Mouse (Mus musculus) kidney, adult 8-10 months (tissue): ENCODE measurements around the gene Tepp.
A peak's percentile ranks its signal among the peaks of the same experiment; 100 is the strongest.

Experiments
- DNase-seq, 2 experiments: peaks; one replicate each; pipeline ENCODE4 v3.0.0; 2022

The Tepp gene

GRCm38 (mm10) chr8:95331720-95332436, 21.5 kb downstream of the Tepp start, which contains the start of the genes Zfp319 and Usb1:
TSS of gene Zfp319 (minus strand) at chr8:95331950.
TSS of gene Usb1 (plus strand) at chr8:95332284.
- DNase-seq: peak; percentile 93 to 95

- DNase-seq: peak in 1 of 2 experiments; percentile 47
These were observed 22.3 kb downstream of the Tepp start for GRCm38 (mm10) chr8:95332437-95333199.

- DNase-seq: no peak
These were observed 25.3 kb downstream of the Tepp start for GRCm38 (mm10) chr8:95335706-95336105.

- no peak for DNase-seq
These were observed 26.0 kb downstream of the Tepp start for GRCm38 (mm10) chr8:95336363-95336762.

- DNase-seq: no peak
These were observed 31.4 kb downstream of the Tepp start for GRCm38 (mm10) chr8:95341721-95342120.

GRCm38 (mm10) chr8:95344668-95345067, 34.3 kb downstream of the Tepp start:
- no peak for DNase-seq

- DNase-seq: peak; percentile 45 to 82
These were observed 36.5 kb downstream of the Tepp start for GRCm38 (mm10) chr8:95346643-95347545.

- no peak for DNase-seq
These were observed 38.0 kb downstream of the Tepp start for GRCm38 (mm10) chr8:95348356-95348755.

GRCm38 (mm10) chr8:95348811-95349630, 38.7 kb downstream of the Tepp start:
- peak; percentile 49 to 66 for DNase-seq

GRCm38 (mm10) chr8:95351461-95351860, 41.1 kb downstream of the Tepp start:
- no peak for DNase-seq

GRCm38 (mm10) chr8:95352151-95352870, 41.9 kb downstream of the Tepp start, which contains the start of gene Mmp15:
TSS of gene Mmp15 (plus strand) at chr8:95352268.
- DNase-seq: peak in 1 of 2 experiments; percentile 55

GRCm38 (mm10) chr8:95352871-95353866, 42.8 kb downstream of the Tepp start:
- DNase-seq: peak in 1 of 2 experiments; percentile 21

GRCm38 (mm10) chr8:95354606-95355005, 44.2 kb downstream of the Tepp start:
- DNase-seq: no peak

GRCm38 (mm10) chr8:95358550-95359411, 48.4 kb downstream of the Tepp start:
- no peak for DNase-seq

GRCm38 (mm10) chr8:95360181-95361015, 50.0 kb downstream of the Tepp start:
- no peak for DNase-seq

- no peak for DNase-seq
These were observed 50.6 kb downstream of the Tepp start for GRCm38 (mm10) chr8:95361016-95361341.

- no peak for DNase-seq
These were observed 51.9 kb downstream of the Tepp start for GRCm38 (mm10) chr8:95362272-95362671.

GRCm38 (mm10) chr8:95363849-95364248, 53.5 kb downstream of the Tepp start:
- DNase-seq: no peak
